Mouse (Mus musculus): ENCODE measurements around the gene Slc26a1.

DNA sequence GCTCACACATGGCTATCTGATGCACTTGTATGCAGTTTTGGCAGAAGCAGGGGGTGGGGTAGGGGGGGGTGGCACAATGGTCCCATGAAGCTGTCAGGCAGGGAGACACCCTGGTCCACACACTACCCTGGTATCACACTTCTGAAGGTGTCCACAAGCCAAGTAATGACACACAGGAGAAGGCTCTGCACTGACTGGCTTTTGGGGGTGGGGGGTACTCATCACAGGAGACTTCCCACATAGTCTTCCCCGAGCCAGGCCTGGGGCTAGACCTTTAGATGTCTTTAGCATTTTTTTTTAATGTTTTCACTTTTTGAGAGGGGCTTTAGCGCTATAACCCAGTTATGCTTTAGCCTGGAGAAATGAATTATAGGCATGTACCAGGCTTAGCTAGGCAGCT is 28.1 kb downstream of the Slc26a1 start:
- no peak for TF ChIP-seq CTCF (IDR thresholded peaks at IDR 0.05; ENCODE audit: control insufficient read depth, insufficient read depth, insufficient replicate concordance, low read depth, low read length)
- no peak for TF ChIP-seq POLR2A (IDR thresholded peaks at IDR 0.05; ENCODE audit: control insufficient read depth, low read depth, low read length)

Data from testis, adult 2 months (tissue).